Mouse (Mus musculus) hindbrain, embryonic 16.5 days (tissue): ENCODE measurements at regions not wholly inside any gene's neighbourhood (a gene's known extent, or its start where the extent isn't known, plus 50 kb on each side); places are given as distances from the start of the nearest gene placed in this dataset.

ENCODE experiments used
- ATAC-seq: fragments of 200-750 bp; cut with Nextera tagmentation; 2 replicates; pipeline ENCODE4 v1.8.0; 2017; ENCODE audit warnings: moderate TSS enrichment, moderate library complexity
- H3K27ac ChIP-seq: fragments of 300-500 bp; sonication (generic); 2 replicates; pipeline ENCODE4 v1.5.1; 2014; ENCODE audit warnings: low read depth, mild to moderate bottlenecking, control low read depth, low read length, moderate library complexity
- H3K27me3 ChIP-seq: fragments of 300-500 bp; sonication (generic); replicated peaks from 2 replicates; pipeline ENCODE4 v1.6.1; 2014; ENCODE audit warnings: low read length; ENCODE audit not compliant: control insufficient read depth, insufficient read depth
- H3K36me3 ChIP-seq: fragments of 300-500 bp; sonication (generic); 2 replicates; pipeline ENCODE4 v1.6.1; 2014; ENCODE audit warnings: mild to moderate bottlenecking, low read length, moderate library complexity, mixed read lengths; ENCODE audit not compliant: control insufficient read depth, insufficient read depth
- H3K4me1 ChIP-seq: fragments of 300-500 bp; sonication (generic); 2 replicates; pipeline ENCODE4 v1.6.1; 2014; ENCODE audit warnings: low read depth, low read length; ENCODE audit not compliant: control insufficient read depth, insufficient read depth
- H3K4me2 ChIP-seq: fragments of 300-500 bp; sonication (generic); 2 replicates; pipeline ENCODE4 v1.6.1; 2014; ENCODE audit warnings: mild to moderate bottlenecking, low read length, control low read depth, moderate library complexity
- H3K4me3 ChIP-seq: fragments of 300-500 bp; sonication (generic); 2 replicates; pipeline ENCODE4 v1.5.1; 2014; ENCODE audit warnings: mild to moderate bottlenecking, low read length, control low read depth, moderate library complexity
- H3K9ac ChIP-seq: fragments of 300-500 bp; sonication (generic); 2 replicates; pipeline ENCODE4 v1.6.1; 2014; ENCODE audit warnings: low read depth, mild to moderate bottlenecking, control low read depth, low read length, moderate library complexity
- H3K9me3 ChIP-seq: fragments of 300-500 bp; sonication (generic); 2 replicates; pipeline ENCODE4 v1.6.1; 2014; ENCODE audit warnings: mild to moderate bottlenecking, low read length, moderate library complexity; ENCODE audit not compliant: control insufficient read depth
- WGBS: fragments of 180-500 bp; shearing (Covaris S2); extraction: QIAGEN DNeasy Blood & Tissue Kit; methylation state at CpG from one replicate; pipeline ENCODE4 v1.1.7; 2014; 5-methylcytosine and 5-hydroxymethylcytosine counted together

DNA sequence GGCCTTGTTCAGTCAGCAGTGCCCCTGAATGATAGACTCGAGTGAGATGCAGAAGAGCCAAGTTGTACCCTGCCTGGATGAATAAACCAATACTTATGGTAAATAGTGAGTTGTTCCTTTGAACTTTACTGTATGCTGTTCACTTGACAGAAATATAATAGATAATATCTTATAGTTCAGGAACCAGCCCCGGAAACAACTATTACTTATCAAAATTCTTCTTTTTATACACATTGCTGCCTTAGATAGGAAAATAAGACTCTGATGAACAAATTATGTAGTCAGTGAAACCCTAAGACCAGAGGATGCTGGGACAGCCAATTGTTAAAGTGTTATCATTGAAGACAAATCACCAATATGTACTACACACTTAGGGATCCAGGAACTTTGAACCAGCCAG, 220.7 kb downstream of the Pik3r1 start:
- no peaks in the 10 kb centered on the region for H3K36me3 ChIP-seq
- H3K9me3 ChIP-seq: no peaks in the 10 kb centered on the region
- H3K9ac ChIP-seq: no peak overlapping the region
- no peaks in the 10 kb centered on the region; the same call in 1 of the 2 replicates for H3K4me1 ChIP-seq
- no peak overlapping the region for H3K4me2 ChIP-seq
- no peak for ATAC-seq
- no peaks in the 10 kb centered on the region for H3K27me3 ChIP-seq
- no peak overlapping the region for H3K27ac ChIP-seq
- no peak overlapping the region for H3K4me3 ChIP-seq
- 78% methylated on average over 2 of the region's 2 CpGs for WGBS

GRCm38 (mm10) chr13:101545344-101546181, 222.5 kb downstream of the Pik3r1 start:
- WGBS: 50% methylated on average over 6 of the region's 6 CpGs
- no peak overlapping the region for H3K27ac ChIP-seq
- no peaks in the 10 kb centered on the region; the same call in 1 of the 2 replicates for H3K4me1 ChIP-seq

GRCm38 (mm10) chr13:101540391-101541191, 227.4 kb downstream of the Pik3r1 start:
- Histone ChIP-seq H3K36me3 (no peaks in the 10 kb centered on the region), H3K27ac (no peak overlapping the region), H3K27me3 (no peaks in the 10 kb centered on the region), H3K9ac (no peak overlapping the region), H3K4me3 (no peak overlapping the region), H3K4me1 (no peaks in the 10 kb centered on the region), H3K9me3 (no peaks in the 10 kb centered on the region), H3K4me2 (no peak overlapping the region)
- 48% methylated on average over 14 of the region's 14 CpGs for WGBS
- no peak for ATAC-seq

More at GRCm38 (mm10) chr13:101545344-101546181, 222.5 kb downstream of the Pik3r1 start:
- no peak overlapping the region for H3K4me2 ChIP-seq
- H3K27me3 ChIP-seq: no peaks in the 10 kb centered on the region
- H3K9me3 ChIP-seq: no peaks in the 10 kb centered on the region
- ATAC-seq: no peak
- H3K36me3 ChIP-seq: no peaks in the 10 kb centered on the region
- no peak overlapping the region for H3K4me3 ChIP-seq
- no peak overlapping the region for H3K9ac ChIP-seq

- Histone ChIP-seq H3K9ac (no peak overlapping the region), H3K4me1 (no peaks in the 10 kb centered on the region; the same call in none of the 2 replicates), H3K27ac (no peak overlapping the region), H3K27me3 (no peaks in the 10 kb centered on the region), H3K4me3 (no peak overlapping the region), H3K4me2 (no peak overlapping the region), H3K9me3 (no peaks in the 10 kb centered on the region), H3K36me3 (no peaks in the 10 kb centered on the region)
- WGBS: 92% methylated on average over 1 of the region's 1 CpGs
- ATAC-seq: no peak
Observed at GRCm38 (mm10) chr13:101538110-101538509, 229.9 kb downstream of the Pik3r1 start.

DNA sequence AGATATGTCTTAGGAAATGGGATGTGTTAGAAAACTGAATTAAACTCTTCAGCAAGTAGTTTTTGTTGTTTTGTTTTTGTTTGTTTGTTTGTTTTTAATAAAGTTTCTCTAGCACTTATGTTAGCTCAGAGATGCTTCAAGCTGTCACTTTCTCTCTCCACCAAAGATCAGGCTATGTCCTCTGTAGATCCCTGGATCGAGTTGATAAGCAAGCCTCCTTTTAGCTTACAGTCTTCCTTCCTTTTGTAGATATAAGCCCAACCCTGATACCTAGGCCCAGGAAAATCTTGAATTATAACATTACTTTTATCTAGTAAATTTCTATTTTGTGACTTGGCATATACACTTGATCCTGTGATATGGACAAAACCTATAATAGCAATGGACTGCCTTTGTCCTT, 232.0 kb downstream of the Pik3r1 start:
- Histone ChIP-seq H3K4me1 (no peaks in the 10 kb centered on the region; the same call in none of the 2 replicates), H3K36me3 (no peaks in the 10 kb centered on the region), H3K9me3 (no peaks in the 10 kb centered on the region), H3K27me3 (no peaks in the 10 kb centered on the region), H3K4me2 (no peak overlapping the region), H3K9ac (no peak overlapping the region), H3K4me3 (no peak overlapping the region), H3K27ac (no peak overlapping the region)
- no peak for ATAC-seq
- 100% methylated on average over 1 of the region's 1 CpGs for WGBS

- Histone ChIP-seq H3K4me3 (no peak overlapping the region), H3K27me3 (no peaks in the 10 kb centered on the region), H3K27ac (no peak overlapping the region), H3K4me2 (no peak overlapping the region), H3K4me1 (no peaks in the 10 kb centered on the region; the same call in none of the 2 replicates), H3K9me3 (no peaks in the 10 kb centered on the region), H3K9ac (no peak overlapping the region), H3K36me3 (no peaks in the 10 kb centered on the region)
- WGBS: 71% methylated on average over 3 of the region's 3 CpGs
- no peak for ATAC-seq
Observed at GRCm38 (mm10) chr13:101535331-101535866, 232.6 kb downstream of the Pik3r1 start.

DNA sequence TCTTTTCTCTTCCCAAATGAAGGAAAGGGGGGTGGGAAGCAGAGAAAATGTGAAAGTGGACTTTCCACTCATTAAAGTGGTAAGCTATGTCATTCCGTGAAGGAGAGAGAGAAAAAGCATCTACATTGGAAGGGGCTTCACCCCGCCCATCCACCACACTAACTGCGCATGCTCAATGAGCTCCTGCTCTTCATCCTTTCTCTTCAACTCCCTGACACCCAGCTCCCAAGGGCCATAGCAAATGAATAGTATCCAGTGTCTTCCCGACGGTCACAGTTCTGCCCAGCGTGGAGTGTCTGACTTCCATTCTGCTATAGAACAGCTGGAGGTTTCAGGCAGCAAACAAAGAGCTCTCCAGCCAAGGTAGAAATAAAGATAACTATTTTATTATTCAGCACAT, 233.5 kb downstream of the Pik3r1 start:
- Histone ChIP-seq H3K4me1 (no peaks in the 10 kb centered on the region; the same call in none of the 2 replicates), H3K36me3 (no peaks in the 10 kb centered on the region), H3K4me3 (no peak overlapping the region), H3K9me3 (no peaks in the 10 kb centered on the region), H3K9ac (no peak overlapping the region), H3K27ac (no peak overlapping the region), H3K27me3 (no peaks in the 10 kb centered on the region), H3K4me2 (no peak overlapping the region)
- 27% methylated on average over 6 of the region's 6 CpGs for WGBS
- peak; percentile 52; the same call in 1 of the 2 replicates for ATAC-seq

GRCm38 (mm10) chr13:101532913-101533312, 235.1 kb downstream of the Pik3r1 start:
- Histone ChIP-seq H3K9ac (no peak overlapping the region), H3K4me3 (no peak overlapping the region), H3K4me1 (no peaks in the 10 kb centered on the region; the same call in none of the 2 replicates), H3K27me3 (no peaks in the 10 kb centered on the region), H3K4me2 (no peak overlapping the region), H3K9me3 (no peaks in the 10 kb centered on the region), H3K36me3 (no peaks in the 10 kb centered on the region), H3K27ac (no peak overlapping the region)
- 81% methylated on average over 4 of the region's 4 CpGs for WGBS
- ATAC-seq: no peak

- Histone ChIP-seq H3K9me3 (no peaks in the 10 kb centered on the region), H3K36me3 (no peaks in the 10 kb centered on the region), H3K27me3 (no peaks in the 10 kb centered on the region), H3K4me2 (no peak overlapping the region), H3K27ac (no peak overlapping the region), H3K4me1 (no peaks in the 10 kb centered on the region), H3K9ac (no peak overlapping the region), H3K4me3 (no peak overlapping the region)
- ATAC-seq: no peak
- 82% methylated on average over 5 of the region's 5 CpGs for WGBS
Observed at GRCm38 (mm10) chr13:101527691-101528090, 240.3 kb downstream of the Pik3r1 start.
